Mouse (Mus musculus): ENCODE results near the gene Dhrs3. TPM values are rescaled to one million over a fixed set of nuclear protein-coding genes. Genes with fewer than 3 reads are reported as not detected.

Dhrs3 gene
- polyA plus RNA-seq, 2 experiments from 2014 or later, result 46.8 to 47.3 TPM

GRCm38 (mm10) chr4:144975505-144975904, 82.9 kb downstream of the Dhrs3 start:
- no peak for ATAC-seq

DNA sequence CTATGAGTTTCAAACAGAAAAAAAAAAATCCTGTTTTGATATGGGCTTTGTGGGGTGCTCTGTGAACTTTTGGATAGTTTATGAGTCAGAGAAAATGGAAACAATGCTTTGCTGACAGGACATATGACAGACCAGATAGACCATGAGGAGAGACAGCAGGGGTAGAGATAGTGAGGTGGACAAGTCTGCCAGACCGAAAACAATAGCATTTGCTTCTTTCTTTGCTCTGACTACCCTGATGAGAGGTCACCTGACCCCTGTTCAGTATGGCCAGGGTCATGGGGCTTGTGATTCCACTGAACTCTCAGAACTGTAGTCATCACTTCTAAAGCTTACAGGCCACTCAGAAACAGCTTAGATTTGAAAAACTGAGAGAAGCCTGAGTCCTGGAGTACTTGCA, 84.4 kb downstream of the Dhrs3 start:
- no peak for ATAC-seq

Other genes with a start within 250 kb of the Dhrs3 start
- gene Gm436, start 206.5 kb upstream of the Dhrs3 start, polyA plus RNA-seq (2017; shearing (Covaris generic)), result not detected
- not detected for gene Gm13178, start 171.4 kb upstream of the Dhrs3 start, polyA plus RNA-seq (2017; shearing (Covaris generic))
- not detected for gene Gm438, start 106.2 kb upstream of the Dhrs3 start, polyA plus RNA-seq (2017; shearing (Covaris generic))

All from activated CD4-positive, CD25-positive, alpha-beta regulatory T cell, adult 4 months (primary cell).